Mouse (Mus musculus) CD4-positive, CD25-positive, alpha-beta regulatory T cell, adult 4 months (primary cell): ENCODE data around the gene Stx17. TPM values are rescaled to one million over a fixed set of nuclear protein-coding genes. Genes with fewer than 3 reads are reported as not detected.
A peak's percentile ranks its signal among the peaks of the same experiment; 100 is the strongest.

ENCODE experiments used
- ATAC-seq: one replicate; pipeline ENCODE4 v1.8.0; 2017
- polyA plus RNA-seq, 2 experiments: library from polyadenylated mRNA; unstranded; fragments of 100-300 nt; shearing (Covaris generic); gene quantifications; one replicate each; pipeline ENCODE4 v1.2.1; 2017

Stx17 gene
- polyA plus RNA-seq = 10 to 100 TPM; 11.3 to 18.7 TPM

- ATAC-seq = peak; percentile 93
Observed at GRCm38 (mm10) chr4:48124773-48125469, at the start of gene Stx17. TSS of gene Stx17 (plus strand) at chr4:48124915.

- ATAC-seq = no peak
Observed at GRCm38 (mm10) chr4:48076693-48077471, 47.8 kb upstream of the Stx17 start.

- no peak for ATAC-seq
Observed at GRCm38 (mm10) chr4:48078213-48078612, 46.5 kb upstream of the Stx17 start.

- no peak for ATAC-seq
Observed at GRCm38 (mm10) chr4:48079285-48080039, 45.3 kb upstream of the Stx17 start.

GRCm38 (mm10) chr4:48083452-48083851, 41.3 kb upstream of the Stx17 start:
- ATAC-seq = no peak

- ATAC-seq = no peak
Observed at GRCm38 (mm10) chr4:48086609-48087008, 38.1 kb upstream of the Stx17 start.

- no peak for ATAC-seq
Observed at GRCm38 (mm10) chr4:48087497-48087896, 37.2 kb upstream of the Stx17 start.

GRCm38 (mm10) chr4:48093221-48093620, 31.5 kb upstream of the Stx17 start:
- ATAC-seq = no peak

GRCm38 (mm10) chr4:48100217-48100616, 24.5 kb upstream of the Stx17 start:
- ATAC-seq = no peak

- no peak for ATAC-seq
Observed at GRCm38 (mm10) chr4:48101981-48102380, 22.7 kb upstream of the Stx17 start.

- ATAC-seq = no peak
Observed at GRCm38 (mm10) chr4:48105387-48105786, 19.3 kb upstream of the Stx17 start.

- no peak for ATAC-seq
Observed at GRCm38 (mm10) chr4:48107086-48107485, 17.6 kb upstream of the Stx17 start.

- no peak for ATAC-seq
Observed at GRCm38 (mm10) chr4:48108591-48108990, 16.1 kb upstream of the Stx17 start.

- ATAC-seq = no peak
Observed at GRCm38 (mm10) chr4:48110331-48110730, 14.4 kb upstream of the Stx17 start.

- peak; percentile 61 for ATAC-seq
Observed at GRCm38 (mm10) chr4:48116191-48116590, 8.5 kb upstream of the Stx17 start.

- peak; percentile 66 for ATAC-seq
Observed at GRCm38 (mm10) chr4:48124416-48124772, 321 bp upstream of the Stx17 start.

GRCm38 (mm10) chr4:48130314-48130713, 5.6 kb downstream of the Stx17 start:
- no peak for ATAC-seq

- no peak for ATAC-seq
Observed at GRCm38 (mm10) chr4:48131606-48132005, 6.9 kb downstream of the Stx17 start.

- no peak for ATAC-seq
Observed at GRCm38 (mm10) chr4:48132721-48133120, 8.0 kb downstream of the Stx17 start.

- no peak for ATAC-seq
Observed at GRCm38 (mm10) chr4:48149492-48149891, 24.8 kb downstream of the Stx17 start.

GRCm38 (mm10) chr4:48153229-48153628, 28.5 kb downstream of the Stx17 start:
- ATAC-seq = no peak

GRCm38 (mm10) chr4:48155864-48156263, 31.1 kb downstream of the Stx17 start:
- ATAC-seq = no peak

GRCm38 (mm10) chr4:48160386-48160785, 35.7 kb downstream of the Stx17 start:
- ATAC-seq = no peak
